Mouse (Mus musculus): ENCODE measurements around the gene Gal3st1.
"Not testable (repeated sequence)": the region's sequence is repeated elsewhere in the genome, so short reads cannot be mapped to it uniquely, and the experiment has no call there.

The Gal3st1 gene

DNA sequence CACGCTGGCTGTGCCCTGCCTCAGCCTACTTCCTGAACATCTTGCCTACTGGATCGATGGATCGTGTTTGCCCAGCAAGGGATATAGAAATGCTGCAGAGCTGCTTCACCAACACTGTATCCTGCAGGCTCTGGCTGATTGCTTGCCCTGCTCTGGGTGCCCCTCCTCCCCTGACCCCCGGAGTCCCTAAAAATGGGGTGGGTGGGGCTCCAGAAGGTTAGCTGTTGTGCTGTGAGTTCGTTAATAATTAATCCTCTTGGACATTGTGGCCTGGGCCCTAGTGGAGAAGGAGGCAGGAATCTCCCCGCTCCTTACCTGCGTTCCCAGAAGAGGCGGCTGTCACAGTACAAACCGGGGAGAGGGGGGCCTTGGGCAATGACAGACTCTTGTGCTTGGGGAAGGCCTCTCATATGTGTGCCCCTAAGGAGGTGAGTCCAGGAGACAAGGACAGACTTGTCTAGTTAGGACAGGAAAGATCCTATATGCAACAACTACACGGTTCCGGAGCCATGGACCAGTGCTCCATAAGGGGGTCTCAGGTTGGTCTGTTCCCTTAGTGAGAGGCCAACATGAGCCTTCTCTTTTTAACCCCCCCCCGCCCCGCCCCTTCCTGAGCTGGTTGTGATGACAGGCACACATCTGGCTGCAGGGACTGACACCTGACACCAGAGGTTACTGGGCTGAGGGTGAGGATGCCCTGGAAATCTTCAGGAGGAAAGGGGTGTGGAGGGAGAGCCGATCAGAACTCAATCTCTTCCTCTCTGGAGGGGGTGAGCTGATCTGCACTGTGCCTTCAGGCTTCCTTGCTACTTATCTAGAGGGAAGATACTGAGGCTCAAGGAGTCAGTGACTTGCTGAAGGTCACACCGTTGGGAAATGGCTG lies 668 bp downstream of the Gal3st1 start:
- DNase-seq: no peak

DNA sequence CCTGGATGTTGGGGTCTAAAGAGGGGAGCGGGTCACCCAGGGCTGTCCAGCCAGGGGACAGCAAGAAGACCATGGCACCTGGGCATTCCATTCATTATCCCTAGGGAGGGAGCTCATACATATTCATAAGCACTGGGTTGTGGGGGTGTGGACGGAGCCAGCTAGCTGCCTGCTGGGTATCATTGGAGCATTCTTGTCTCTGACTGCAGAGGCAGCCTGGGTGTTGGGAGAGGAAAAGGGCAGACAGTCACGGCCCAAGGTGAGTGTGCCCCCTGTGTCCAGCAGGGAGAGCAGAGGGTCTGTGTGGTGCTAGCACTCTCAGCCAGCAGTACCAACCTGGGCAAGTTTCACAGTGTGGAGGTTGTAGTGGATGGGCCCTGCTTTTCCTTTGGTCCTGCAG lies 6.3 kb downstream of the Gal3st1 start:
- DNase-seq: no peak

DNA sequence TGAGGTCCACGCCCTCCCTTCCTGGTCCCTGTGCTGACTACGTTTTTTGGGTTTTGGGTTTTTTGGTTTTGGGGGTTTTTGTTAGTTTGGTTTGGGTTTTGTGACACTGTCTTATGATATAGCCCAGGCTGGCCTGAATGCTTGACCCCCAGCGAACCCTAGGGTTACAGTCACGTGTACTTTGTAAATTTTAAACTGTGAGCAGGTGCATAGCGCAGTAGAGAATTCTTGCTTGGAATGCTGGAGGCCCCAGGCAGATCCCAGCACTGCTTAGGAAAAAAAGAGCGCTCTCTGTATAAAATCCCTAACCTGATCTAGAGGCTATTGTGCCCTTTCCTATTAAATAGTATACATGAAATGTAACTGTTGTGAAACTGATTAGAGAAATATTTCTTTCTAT lies 9.7 kb downstream of the Gal3st1 start:
- no peak for DNase-seq

DNA sequence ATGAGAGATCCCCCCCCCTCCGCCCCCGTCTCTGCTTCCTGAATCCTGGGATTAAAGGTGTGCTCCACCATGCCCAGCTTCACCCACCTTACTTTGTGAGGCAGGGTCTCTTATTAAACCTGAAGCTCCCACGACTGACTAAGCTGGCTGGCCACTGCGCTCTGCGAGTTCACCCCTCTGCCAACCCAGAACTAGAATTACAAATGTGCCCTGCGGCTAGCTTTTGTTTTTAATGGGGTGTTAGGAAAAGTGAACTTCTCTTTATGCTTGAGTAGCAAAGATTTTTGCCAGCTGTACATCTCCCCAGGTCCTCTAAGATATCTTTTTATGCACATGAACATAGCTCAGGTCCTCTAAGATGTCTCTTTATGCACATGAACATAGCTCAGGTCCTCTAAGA lies 10.5 kb downstream of the Gal3st1 start:
- DNase-seq: no peak

DNA sequence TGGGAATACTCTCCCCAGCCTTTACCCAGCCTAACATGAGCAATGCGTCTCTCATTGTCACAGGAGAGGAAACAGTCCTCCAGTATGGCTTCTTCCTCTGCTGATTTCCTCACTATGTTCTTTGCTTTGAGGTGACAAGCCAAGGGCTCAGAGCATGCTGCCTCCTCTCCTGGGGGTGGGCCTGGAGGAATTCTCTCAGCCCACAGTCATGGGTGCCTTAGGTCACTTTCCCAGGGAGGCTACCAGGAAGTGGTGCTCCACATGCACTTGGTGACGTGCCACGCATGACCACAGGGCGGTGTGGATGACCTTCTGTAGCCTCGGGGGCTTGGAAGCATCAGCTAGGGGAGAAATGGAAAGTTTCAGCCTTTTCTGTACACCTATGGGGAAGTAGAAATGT lies 12.1 kb downstream of the Gal3st1 start:
- peak; percentile 63 for DNase-seq

DNA sequence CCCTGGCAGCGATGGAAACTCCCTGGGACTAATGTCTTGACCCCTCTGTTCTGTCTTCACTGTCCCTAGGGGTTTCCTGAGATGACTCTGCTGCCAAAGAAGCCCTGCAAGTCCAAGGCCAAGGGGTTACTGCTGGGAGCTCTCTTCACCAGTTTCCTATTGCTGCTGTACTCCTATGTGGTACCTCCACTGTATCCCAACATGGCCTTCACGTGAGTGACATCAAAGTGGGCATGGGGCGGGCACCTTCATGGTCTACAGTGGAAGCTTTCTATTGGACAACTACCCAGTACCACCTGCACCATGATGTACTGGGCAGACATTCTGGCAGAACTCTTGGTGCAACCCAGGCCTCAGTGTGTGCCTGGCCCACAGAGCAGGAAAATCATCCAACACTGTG lies 13.4 kb downstream of the Gal3st1 start:
- peak; percentile 78 for DNase-seq

- DNase-seq: peak; percentile 87
These were observed 14.7 kb downstream of the Gal3st1 start for GRCm38 (mm10) chr11:3997978-3998720.

DNA sequence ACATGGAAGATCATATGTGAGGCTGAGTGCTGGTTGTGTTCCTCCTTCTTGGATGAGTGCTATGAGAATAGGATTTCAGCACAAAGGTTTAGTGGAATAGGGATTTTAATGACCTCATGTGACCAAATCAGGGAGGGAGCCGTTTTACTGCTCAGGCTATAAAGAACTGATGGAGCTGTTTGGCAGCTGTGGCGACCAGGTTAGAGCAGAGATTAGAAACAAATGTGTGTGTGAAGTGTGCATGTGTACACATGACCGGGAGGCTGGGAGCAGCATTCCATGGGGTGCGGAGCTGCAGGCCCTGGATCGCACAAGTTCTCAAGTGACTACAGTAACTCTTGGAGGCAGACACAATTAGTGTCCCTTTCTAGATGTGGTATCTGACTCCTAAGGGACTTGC lies 16.1 kb downstream of the Gal3st1 start:
- peak; percentile 73 for DNase-seq

DNA sequence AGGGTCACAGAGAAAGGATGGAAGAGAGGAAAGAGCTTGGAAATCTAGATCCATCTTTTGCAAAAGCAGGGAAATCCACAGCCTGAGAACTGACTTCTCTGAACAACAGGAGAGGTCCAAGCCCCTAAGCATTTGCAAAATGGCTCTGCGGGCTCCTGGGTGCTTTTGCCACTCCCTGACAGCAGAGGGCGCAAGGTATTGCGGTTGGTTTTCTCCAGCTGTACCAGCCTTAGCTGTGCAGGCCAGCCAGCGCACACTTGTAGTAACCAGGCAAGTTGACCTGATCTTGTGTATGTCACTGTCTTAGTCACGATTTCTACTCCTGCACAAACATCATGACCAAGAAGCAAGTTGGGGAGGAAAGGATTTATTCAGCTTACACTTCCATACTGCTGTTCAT lies 18.2 kb downstream of the Gal3st1 start:
- DNase-seq: peak; percentile 89

DNA sequence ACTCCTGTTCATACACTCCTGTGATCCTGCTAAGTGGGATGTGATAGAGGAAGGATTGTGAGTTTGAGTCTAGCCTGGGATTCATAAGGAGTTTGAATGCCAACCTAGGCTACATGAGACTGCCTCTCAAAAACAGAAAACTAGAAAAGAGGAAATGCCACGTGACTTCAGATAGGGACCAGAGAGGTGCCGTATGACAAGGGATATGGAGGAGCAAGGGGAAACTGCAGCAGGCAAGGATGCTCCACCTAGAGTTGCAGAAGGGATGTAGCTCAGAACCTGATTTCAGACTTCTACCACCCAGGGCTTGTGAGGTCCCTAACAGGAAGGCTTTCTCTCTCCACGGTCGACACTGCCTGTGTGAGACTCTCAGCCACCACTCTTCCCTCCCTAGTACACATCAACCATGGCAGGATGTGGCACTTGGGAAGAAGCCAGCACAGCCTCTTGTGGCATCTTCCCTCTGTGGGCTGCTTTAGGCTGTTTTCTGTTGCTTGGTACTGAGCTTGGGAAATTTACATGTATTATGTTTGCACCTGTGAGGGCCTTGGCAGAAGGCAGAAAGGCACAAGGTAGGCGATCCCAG lies 21.9 kb downstream of the Gal3st1 start:
- peak; percentile 54 for DNase-seq

DNA sequence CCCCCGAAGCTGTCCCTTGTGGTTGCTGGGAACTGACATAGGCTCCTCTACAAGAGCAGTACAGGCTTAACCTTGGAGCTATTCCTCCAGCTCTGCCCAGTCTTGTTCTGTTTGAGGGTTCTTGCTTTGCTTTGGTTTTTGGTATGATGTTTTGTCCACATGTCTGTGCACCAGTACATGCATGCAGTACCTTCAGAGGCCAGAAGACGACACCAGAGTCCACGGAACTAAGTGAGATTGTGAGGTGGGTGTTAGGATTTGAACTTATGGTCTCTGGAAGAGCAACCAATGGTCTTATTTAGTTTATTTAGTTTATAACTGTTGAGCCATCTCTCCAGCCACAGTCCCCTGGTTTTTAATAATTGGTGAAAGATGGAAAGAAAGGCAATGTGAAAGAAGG lies 23.0 kb downstream of the Gal3st1 start:
- DNase-seq: peak; percentile 56

- DNase-seq: no peak
These were observed 29.2 kb downstream of the Gal3st1 start for GRCm38 (mm10) chr11:4012616-4013015.

DNA sequence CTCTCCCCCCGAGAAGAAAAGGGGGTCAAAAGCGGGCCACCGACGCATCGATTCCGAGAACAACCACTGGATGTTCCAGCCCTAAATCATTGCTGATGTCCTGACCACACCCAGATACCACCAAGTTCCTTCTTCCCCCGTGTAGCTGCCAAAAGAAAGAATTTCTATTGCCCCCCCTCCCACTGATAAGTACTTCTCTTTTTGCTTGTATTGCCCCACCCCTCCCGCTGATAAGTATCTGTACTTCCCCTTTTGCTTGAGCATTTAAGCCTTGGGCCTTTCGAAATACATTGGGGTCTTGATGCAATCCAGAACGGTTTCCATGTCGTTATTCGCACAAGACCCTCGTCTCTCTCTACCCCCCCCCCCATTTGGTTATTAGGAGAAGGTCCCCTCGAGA lies 32.4 kb downstream of the Gal3st1 start:
- peak; percentile 53 for DNase-seq

DNA sequence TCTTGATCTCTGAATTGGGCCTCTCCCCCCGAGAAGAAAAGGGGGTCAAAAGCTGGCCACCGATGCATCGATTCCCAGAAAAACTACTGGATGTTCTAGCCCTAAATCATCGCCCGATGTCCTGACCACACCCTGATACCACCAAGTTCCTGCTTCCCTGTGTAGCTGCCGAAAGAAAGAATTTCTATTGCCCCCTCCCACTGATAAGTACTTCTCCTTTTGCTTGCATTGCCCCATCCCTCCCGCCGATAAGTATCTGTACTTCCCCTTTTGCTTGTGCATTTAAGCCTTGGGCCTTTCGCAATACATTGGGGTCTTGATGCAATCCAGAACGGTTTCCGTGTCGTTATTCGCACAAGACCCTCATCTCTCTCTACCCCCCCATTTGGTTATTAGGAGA lies 38.7 kb downstream of the Gal3st1 start:
- not testable (repeated sequence) for DNase-seq

- peak; percentile 61 for DNase-seq
These were observed 39.9 kb downstream of the Gal3st1 start for GRCm38 (mm10) chr11:4023321-4023720.

DNA sequence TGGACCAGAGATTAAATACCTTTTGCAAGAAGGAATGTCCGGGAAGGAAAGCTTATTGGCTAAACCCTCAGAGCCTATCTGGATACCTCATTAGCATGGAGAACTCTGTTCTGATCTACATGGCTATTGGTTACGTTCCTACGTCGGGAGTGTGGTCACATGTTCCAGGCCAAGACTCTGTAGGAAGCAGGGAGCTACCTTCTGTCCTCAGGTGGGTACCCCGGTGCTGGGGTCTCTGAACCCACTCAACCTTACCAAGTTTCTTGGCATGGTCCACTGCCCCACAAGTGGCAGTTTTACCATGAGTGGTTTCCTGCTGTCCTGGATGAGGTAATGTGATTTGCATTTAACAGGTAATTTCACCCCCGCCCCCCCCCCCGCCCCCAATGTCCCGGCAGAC lies 43.6 kb downstream of the Gal3st1 start:
- peak; percentile 75 for DNase-seq

DNA sequence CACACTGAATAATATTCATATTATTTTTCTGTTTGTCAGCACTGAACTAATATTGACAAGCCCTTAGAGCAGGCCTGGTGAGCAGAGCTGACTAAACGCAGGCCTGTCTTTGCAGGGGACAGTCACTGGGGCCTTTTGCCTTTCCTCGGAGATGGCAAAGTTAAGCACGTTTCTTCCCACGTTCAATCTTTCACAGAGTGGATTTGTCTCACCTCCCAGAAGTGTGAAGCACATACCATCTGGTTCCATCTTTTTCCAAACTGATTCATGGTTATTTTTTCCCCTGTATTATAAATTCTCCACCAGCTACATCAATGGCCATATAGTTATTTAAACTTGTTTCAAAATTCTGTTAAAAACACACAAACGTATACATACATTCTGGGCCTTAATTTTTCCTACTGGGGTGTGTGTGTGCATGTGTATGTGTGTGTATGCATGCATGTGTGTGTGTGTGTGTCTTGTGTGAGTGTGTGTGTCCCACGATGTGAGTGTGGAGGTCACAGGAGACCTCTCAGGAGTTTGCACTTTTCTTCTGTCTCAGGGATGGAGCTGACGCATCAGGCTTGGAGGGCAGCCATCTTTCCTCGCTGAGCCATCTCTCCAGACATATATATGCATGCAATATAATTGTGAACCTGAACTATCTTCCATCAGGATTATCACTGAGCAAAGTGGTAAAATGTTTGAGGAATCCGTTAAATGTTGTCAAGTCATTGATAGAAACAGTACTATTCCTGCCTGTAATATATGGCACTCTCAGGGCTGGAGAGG lies 44.3 kb downstream of the Gal3st1 start:
- peak; percentile 14 for DNase-seq

DNA sequence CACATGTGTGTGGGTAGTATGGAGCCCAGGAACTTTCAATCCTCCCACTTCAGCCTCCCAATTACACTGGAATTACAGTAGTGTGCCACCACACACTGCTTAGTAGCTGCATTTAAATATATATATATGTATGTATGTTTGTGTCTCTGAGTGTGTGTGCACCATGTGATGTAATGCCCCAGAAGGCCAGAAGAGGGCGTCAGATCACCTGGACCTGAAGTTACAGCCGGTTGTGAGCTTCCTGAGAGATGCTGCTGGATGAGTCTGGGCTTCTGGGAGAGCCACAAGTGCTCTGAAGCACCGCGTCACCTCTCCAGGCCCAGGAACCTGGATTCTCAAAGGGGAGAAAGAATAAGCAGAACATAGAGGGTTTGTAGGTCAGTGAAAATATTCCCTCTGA lies 45.9 kb downstream of the Gal3st1 start:
- peak; percentile 40 for DNase-seq

GRCm38 (mm10) chr11:4031126-4031941 lies 47.9 kb downstream of the Gal3st1 start, which contains the start of gene Sec14l4:
Sec14l4 (plus strand) TSS chr11:4031462.
- peak; percentile 85 for DNase-seq

DNA sequence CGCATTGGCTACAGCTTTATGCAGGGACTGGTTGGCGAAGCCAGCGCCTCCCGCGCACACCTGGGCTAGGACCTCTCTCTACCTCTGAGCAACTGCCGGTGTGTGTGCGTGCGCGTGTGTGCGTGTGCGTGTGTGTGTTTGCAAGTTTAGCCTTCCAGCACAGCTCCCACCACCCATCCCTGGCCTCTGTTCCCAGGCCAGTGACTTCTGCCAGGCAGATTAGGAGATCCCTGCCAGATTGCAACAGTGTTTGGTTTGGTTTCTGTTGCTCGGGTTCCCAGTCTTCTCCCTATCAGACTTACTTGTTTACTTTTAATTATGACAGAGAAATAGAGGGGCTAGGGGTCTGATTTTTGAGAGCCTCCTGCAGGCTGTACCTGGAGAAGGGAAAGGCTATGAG lies 48.5 kb downstream of the Gal3st1 start:
- peak; percentile 40 for DNase-seq

DNA sequence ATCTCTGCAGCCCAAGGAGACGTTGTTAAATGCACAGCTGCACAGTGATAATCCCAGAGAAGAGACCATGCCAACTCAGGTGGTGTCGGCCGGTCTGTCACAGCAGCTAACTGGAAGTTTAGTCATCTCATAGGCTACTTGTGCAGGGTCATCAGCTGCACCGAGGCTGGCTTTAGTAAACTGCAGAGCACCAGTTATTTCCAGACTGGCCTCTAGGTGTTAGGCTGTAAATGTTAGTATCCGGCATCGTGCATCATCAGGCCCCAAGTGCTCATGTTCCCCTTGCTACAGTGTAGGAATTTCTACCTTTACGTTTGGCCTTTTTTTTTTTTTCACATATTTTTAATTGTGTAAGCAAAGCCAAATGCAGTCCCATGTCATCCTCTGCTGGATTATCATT lies 50.0 kb downstream of the Gal3st1 start:
- DNase-seq: peak; percentile 49

GRCm38 (mm10) chr11:4034169-4034568 lies 50.7 kb downstream of the Gal3st1 start:
- DNase-seq: no peak
